Mouse (Mus musculus): ENCODE results near the gene Itga11.
A peak's percentile ranks its signal among the peaks of the same experiment; 100 is the strongest.

Gene Itga11

DNA sequence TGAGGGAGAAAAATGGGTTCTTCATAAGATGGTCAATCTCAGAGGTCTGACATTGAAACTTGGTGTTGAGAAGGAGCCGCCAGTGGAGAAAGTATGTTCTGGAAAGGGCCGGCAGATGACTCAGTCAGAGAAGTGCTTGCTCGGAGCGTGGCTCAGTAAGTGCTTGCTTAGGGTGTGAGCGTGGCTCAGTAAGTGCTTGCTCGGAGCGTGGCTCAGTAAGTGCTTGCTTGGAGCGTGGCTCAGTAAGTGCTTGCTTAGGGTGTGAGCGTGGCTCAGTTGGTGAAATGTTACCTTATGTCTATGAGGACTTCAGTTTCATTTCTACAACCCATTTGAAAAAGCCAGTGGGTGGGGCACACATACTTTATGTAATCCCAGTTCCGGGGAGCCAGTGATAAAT is 12.1 kb downstream of the Itga11 start:
- DNase-seq: no peak

DNA sequence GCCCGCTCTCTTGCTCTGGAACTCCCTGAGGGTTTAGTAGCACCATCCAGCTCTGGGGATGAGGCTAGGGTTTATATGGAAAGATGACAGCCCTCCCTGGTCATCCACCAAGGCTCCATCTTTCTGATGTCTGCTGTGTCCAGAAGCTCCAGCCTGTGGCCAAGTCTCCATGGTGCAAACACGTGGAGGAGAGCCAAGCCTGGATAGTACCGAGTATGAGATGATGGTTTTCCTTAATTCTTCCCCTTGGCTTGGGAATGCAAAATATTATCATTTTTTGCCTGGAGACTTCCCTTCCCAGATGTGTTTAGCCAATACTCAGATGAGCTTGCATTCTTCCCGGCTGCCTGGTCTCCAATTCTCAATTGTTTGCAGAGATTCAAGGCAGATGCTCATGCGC is 16.4 kb downstream of the Itga11 start:
- no peak for DNase-seq

DNA sequence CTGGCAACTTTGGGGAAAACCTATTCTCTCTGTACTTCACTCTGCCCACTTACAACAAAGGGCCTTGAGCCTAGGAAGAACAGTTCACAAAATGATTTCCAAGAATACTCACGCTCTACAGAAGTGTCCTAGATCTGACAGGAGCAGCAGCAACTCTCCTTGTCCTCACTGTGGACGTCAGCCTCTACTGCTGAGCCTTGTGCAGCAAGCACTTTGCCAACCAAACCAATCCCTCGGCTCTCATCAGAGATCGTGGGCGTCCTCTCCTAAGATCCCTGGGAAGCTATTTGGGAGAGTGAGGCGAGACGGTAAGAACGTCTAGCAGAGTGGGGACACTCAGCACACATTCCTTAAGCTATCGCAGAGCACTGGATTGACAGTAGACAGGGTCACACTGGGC is 17.6 kb downstream of the Itga11 start:
- DNase-seq: no peak

DNA sequence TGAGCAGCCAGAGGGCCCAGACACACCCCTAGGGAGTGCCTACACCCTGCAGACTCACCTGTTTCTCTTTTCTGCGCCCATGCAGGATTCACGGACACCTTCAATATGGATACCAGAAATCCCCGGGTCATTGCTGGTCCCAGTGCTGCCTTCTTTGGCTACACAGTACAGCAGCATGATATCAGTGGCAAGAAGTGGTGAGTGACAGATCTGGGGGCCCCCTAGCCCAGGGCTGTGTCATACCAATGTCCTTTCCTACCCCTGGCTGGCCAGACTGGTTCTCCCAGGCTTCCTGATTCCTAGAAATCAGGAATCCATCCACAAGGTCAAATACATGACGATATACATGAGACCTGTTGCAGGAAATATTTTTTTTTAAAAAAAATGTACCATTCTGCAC is 19.2 kb downstream of the Itga11 start:
- DNase-seq: no peak

DNA sequence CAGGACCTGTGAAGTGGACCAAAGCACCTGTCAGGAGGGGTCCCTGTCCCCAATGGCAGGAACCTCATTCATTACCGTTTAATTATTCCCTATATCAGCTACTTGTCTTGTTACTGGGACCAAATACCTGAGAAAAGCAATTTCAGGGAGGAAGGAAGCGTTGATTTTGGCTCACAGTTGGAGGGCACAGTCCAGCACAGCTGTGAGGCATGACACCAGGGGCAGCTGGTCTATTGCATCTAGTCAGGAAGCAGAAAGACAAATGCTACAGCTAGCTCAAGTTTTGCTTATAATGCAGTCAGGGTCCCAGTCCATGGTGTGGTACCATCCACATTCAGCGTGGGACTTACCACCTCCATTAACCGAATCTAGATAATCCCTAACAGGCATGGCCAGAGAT is 29.6 kb downstream of the Itga11 start:
- DNase-seq: no peak

DNA sequence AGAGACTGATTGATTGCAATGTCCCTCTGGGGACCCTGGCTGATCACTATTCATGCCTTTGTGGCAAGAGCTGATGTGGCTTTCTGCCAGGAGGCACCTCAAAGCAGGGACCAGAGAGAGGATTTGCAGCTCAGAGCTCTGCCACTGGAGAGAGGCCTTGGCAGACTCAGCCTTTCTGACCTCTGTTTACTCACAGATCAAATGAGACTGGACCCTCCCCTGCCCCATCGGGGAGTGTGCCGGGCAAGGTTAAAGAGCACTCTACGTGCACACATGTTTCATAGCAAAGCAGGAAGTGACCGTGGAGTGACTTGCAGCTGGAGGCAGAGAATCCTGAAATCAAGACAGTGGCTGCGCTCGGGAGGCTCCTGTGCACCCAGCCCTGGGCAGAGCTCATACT is 30.2 kb downstream of the Itga11 start:
- DNase-seq: peak; percentile 26

DNA sequence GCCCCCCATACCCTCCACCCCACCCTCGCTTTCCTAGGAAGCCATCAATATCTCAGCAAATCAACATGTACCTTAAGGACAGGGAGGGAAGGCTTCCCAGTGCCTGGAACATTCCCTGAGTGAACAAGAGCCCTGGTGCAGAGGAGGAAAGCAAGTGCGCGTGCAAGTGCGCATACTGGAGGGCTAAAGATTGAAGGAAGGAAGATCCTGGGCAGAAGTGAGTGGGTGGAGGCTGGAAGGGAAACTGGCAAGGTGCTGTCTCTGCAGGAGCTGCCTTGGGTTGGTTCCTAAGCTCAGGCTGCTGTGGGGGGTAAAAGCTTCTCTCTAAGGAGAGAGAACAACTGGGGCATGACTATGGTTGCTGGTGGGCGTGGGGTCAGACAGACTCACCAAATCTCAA is 32.4 kb downstream of the Itga11 start:
- DNase-seq: no peak

DNA sequence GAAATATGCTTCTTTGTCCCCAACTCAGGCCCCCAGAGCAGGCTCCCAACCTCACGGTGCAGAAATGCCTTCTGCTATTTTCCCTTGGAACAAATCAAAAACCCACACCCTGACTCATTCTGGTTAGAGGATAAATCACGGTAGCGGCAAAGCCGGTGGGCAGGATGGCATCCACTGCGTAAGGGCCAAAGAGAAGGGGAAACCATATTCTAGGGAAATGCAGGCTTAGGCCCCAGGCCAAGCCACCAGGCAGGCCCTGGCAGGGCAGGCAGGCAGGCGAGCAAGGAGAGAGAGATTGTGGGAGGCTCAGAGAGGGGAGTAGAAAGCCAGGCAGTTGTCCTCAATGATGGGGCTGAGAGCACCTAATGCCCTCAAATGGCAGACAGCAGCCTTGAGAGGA is 34.7 kb downstream of the Itga11 start:
- DNase-seq: no peak

DNA sequence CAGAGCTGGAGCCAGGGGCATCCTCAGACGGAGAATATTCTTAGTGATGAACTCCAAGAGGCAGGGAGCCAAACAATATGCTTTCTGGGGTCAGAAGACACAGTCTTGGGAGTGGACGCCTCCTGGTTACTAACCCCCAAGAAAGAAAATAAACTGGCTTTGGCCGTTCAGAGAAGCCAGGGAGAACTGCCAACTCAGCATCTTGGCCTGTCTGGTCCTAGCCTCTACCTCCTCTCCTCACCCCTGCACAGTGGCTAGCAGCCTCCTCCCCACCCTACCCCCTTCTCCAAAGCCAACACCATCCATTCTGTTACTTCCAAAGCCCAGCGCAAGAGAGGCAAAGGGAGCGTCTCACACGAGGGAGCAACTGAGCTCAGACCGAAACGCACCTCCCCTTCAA is 35.4 kb downstream of the Itga11 start:
- DNase-seq: no peak

DNA sequence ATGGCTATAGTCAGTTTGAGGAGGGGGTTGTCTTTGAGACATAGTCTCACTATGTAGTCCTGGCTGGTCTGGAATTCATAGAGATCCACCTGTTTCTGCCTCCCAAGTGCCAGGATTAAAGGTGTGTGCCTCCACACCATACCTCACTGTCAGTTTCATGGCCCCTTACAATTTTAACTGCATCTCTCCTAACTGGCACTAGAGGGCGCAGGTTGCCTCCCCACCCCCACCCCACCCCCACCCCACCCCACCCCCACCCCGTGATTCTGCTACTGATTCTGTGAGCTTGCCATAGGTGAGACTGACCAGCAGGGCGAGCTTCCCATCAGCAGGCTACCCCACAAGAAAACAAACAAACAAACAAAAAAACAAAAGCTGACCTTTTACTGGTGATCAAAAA is 36.7 kb downstream of the Itga11 start:
- DNase-seq: no peak

DNA sequence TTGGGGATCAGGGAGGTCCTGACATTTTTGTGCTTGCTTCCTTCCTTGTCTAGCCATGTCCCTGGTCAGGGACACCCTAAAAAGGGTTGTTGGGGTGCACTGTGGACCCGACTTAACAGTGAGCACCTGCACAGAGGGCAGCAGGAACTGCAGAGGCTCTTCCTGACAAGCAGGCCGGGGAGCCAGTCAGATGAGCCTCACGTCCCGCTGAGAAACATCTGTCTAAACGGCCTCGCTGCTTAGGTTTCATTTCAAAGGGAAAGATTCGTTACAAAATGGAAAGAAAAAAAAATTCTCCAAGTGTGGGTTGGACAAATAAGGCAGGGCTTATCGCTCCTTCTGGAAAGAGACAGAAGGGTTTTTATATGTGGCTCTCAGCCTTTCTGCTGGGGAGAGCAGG is 40.4 kb downstream of the Itga11 start:
- DNase-seq: no peak

DNA sequence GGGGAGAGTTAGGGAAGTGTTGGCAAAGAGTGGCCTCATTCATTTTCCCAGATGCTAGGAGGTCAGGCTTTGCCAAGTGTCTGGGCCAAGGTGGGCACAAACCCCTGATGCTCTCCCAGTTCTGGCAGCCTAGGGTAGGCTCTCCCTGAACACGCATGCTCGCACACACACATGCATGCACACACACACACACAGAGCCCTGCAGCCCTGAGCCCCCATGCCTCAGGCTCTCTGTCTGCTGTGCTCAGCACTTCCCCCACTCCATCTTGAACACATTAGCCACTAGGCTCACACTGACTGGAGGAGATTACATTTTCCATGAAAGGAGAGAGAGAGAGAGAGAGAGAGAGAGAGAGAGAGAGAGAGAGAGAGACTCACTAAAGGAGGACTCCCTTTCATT is 44.2 kb downstream of the Itga11 start:
- no peak for DNase-seq

DNA sequence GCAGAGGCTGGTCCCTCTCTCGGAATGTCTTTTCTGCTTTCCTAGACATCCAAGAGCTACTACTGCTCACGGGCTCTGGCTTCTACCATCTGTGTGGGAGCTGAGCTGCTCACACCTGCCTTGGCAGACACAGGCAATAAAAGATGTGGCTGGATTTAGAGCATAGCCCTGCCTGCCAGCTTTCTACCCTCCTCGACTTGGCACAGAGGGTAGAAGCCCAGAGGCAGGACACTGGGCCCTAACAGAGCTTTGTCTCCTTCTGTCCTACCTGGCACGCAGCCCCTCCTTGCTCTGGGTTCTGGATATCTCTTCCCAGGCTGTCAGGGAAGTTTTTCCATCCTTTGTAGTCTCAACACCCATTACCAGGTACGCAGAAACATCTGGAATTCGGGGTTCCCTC is 45.1 kb downstream of the Itga11 start:
- no peak for DNase-seq

DNA sequence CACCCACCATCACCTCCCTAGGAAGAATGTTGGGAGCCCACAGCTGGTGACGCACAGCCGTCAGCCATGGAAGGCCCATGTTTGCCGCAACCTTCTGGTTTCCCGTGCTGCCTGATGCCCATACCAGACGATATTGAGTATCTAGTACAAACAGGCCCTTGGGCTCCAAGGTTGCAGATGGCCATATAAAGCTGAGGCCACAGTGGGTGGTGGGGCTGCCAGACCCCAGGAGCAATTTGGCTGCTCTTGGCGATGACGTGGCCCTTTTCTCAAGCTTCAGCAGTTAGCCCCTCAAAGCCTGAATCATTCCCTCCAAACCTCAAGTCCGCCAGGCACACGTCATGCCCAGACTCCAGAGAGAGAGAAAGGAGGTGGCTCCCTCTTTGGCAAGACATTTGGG is 46.5 kb downstream of the Itga11 start:
- DNase-seq: no peak

DNA sequence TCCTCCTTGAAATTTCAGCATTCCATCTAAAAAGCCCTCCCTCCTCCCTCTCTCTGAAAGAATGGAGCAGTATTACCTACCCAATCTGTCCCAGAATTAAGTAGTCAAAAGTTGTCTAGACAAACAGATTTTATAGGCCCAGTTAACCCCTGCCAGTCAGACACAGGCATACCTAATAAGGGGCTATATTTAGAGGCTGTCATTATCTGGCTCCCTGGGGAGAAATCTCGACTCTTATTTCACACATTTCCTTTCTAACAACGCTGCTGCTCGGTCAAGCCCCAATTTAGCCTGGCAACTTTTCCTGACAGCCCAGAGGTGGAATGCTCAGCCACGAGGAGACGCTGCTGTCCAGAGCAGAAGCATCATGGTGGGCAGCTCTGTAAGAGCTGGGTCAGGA is 47.6 kb downstream of the Itga11 start:
- DNase-seq: no peak

DNA sequence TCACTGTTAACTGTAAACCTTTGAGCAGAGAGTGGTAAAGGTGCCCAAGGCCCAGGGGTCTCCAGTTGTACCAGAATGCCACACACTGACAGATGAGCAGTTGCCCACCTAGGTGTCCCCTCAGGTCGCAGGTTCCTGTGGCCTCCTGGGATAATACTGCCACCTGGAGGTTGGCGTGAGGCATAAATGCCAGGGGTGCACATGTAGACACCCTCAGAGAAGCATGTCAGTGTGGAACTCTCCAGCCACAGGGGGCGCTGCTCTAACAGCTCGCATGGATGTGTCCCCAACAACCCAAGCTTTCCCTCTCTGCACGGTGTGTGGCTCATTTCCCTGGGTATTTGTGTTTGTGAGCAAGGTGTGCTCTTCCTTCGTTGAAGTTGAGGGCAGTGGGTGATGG is 48.8 kb downstream of the Itga11 start:
- no peak for DNase-seq

DNA sequence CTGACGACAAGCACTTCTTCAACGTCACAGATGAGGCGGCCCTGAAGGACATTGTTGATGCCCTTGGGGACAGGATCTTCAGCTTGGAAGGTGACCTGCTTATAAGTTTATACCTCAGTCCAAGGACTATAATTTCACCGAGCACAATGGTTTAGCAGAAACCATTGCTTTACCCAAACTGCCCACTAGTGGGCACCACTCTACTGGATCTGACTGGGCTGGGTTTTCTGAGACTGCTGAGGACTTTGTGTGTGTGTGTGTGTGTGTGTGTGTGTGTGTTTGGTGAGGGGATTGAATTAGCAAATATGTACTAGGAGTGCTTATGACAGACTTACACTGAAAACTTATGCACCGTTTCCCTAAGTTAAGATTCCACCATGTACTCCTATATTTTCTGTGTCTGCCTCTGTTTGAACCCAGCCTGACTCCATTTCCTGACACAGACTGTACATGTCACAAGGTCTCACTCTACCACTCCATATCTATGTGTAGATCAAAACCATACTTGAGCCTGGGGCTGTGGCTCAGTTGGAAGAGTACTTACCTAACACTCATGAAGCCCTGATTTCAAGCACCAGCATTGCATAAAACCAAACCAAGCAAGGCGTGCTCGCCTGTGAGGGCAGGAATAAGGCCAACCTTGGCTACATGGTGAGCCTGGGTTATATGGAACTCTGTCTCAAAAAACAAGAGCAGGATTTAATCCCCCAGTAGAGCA is 67.1 kb downstream of the Itga11 start:
- peak; percentile 54 for DNase-seq

DNA sequence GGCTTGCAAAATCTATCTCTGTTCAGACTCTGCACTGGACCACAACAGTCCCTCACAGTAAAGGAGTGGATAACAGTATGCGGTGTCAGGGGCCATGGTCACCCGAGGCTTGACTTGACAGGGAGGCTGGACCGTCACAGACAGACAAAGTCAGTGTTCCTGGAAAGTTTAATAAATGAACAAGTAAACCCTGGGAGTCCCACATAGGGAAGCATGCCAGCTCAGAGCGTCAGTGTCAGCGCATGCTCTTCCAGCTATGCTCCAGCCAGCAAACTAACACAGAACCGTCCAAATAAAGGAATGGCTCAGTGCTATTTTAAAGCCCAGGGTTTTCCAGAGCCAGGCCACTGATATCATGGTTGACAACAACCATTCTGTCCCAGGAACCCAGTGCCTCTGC is 69.0 kb downstream of the Itga11 start:
- DNase-seq: no peak

DNA sequence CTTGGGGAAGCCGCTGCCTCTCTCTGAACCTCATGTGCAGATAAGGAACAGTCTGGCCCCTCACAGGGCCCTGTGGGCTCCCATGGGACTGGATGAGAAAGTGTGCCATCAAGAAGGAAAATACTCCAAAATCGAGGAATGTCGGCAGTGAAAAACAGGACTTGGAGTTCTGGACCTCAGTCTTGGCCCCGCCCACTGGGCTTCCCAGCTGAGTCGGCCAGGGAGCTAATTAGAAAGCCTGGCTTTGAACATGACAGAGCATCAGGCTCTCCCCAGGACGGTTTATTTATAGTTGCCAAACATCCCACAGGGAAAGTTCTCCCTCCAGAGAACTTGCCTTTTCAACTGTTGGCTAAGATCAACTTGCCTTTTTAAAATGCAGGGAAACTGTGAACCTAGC is 72.0 kb downstream of the Itga11 start:
- DNase-seq: no peak

DNA sequence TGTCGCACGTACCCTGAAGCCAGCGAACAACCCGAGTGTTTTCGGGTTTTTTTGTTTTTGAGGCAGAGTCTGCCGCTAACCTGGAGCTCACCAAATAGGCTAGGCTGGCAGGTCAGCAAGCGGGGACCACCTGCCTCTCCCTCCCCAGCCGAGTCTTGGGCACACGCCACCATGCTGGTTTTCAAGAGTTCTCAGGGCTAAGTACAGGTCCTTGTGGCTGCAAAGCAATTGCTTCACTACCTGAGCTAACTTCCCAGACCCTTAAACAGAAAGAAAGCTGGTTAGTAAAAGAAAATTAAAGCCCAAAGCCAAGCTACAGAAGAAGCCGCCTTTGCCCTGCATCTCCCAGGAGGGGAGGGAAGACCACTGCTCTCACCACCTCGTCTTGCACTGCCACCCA is 72.8 kb downstream of the Itga11 start:
- DNase-seq: no peak

DNA sequence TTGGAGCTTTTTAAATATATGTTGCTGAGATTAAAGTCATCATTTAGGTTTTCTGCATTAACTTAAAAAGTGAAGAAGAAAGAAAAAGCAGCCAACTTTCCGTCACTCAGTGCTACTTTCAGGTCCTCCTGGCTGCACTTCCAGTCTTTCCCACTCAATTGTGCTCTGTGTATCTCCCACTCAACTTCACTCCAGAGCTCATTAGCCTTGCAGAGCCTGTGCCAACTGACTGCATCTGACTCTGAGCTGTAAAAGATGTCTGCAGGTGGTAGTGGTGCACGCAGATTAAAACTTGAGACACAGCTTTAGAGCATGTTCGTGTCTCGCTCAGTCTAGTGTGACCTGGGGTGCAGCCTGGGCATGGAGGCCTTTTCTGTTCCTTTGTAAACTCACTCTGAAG is 80.7 kb downstream of the Itga11 start:
- no peak for DNase-seq

DNA sequence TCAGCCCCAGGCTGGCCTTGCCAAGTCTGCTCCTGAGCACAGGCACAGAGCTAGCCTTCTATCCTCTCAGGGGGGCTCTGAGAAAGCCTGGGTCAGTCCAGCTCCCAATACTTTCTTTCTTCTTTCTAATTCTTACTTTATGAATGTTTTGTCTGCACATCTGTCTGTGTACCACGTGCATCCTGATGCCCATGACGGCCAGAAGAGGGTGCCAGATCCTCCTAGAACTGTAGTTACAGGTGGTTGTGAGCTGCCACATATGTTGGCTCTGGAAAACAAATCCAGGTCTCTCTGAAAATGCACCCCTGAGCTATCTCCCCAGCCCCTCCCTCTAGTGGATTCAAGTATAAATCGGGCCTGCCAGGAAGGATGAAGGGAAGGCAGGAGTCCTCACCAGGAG is 82.0 kb downstream of the Itga11 start:
- DNase-seq: no peak

DNA sequence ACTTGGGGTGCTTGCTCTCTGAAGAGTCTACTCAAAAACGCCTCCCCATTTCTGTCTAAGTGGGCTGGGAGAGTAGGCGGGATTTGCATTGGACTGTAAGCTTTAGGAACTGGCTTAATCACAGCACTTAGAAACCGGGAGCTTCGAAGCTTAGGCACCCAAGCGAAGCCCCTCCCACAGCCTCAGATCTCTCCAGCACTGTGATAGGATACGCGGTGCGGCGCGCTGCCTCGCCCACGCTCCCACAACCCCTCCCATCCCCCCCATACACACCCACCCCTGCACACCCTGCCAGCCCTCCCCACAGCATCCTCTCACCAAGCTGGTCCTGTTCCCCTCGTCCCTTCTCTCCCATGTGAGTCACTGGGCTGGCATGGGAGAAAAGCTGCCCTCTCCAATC is 85.9 kb downstream of the Itga11 start:
- DNase-seq: no peak

DNA sequence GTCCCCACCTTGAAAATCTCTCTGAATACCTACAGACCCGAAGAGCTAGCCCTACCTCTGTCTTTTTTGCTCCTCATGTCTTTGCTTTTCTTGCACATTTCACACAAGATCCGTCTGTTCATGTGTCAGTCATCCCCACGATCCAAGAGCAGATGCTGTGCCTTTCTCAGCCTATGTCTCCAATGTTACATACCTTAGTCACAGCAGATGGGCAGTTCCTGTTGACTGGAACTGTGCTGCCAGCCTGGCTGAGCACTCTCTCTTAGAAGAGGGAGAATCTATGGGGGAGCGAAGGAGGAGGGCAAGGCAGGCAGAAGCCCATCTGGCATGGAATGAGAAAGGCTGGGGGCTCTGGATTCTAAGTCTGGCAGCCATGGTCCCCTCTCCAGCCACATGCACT is 87.7 kb downstream of the Itga11 start:
- no peak for DNase-seq

DNA sequence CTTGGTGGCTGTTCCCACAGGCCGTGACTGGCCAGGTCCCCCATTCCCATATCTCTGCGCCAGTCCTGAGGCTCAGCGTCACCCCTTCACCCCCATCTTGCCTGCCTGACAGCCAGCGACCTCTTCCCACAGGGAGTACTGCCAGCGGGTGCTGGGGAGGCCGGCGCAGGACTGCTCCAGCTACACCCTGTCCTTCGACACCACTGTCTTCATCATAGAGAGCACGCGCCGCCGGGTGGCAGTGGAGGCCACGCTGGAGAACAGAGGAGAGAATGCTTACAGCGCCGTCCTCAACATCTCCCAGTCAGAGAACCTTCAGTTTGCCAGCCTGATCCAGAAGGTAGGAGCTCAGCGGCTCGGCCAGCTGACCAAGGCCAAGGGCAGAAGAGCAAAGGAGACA is 89.8 kb downstream of the Itga11 start:
- no peak for DNase-seq

DNA sequence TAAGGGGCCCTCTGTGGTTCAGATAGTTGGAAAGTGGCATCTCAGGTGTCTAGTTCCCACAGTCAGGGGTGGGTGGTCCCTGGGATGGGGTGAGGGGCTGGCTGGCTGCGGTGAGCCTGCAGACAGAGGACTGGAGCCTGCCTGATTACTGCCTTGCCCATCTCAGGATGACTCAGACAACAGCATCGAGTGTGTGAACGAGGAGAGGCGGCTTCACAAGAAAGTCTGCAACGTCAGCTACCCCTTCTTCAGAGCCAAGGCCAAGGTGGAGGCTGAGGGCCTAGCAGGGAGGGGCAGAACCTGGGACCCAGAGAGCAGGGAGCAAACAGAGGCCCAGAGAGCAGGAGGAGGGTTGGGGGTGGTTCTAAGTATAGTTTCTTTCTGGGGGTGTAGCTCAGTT is 90.7 kb downstream of the Itga11 start:
- no peak for DNase-seq

Data from liver (tissue).